Mouse (Mus musculus) liver, embryonic 16.5 days (tissue): ENCODE measurements around the gene Dera. TPM values are rescaled to one million over a fixed set of nuclear protein-coding genes. Genes with fewer than 3 reads are reported as not detected.

Experiments
- ATAC-seq: fragments of 200-750 bp; cut with Nextera tagmentation; 2 replicates; pipeline ENCODE4 v1.8.0; 2017; ENCODE audit warnings: low read depth, mild to moderate bottlenecking, moderate number of reproducible peaks, moderate library complexity
- H3K27ac ChIP-seq: fragments of 300-500 bp; sonication (generic); 2 replicates; pipeline ENCODE4 v1.5.1; 2014; ENCODE audit warnings: mild to moderate bottlenecking, low read length
- H3K27me3 ChIP-seq: fragments of 300-500 bp; sonication (generic); 2 replicates; pipeline ENCODE4 v1.6.1; 2014; ENCODE audit warnings: low read depth, low read length, mixed read lengths; ENCODE audit not compliant: control insufficient read depth, insufficient read depth
- H3K36me3 ChIP-seq: fragments of 300-500 bp; sonication (generic); 2 replicates; pipeline ENCODE4 v1.6.1; 2014; ENCODE audit warnings: mild to moderate bottlenecking; ENCODE audit not compliant: control insufficient read depth, insufficient read depth
- H3K4me1 ChIP-seq: fragments of 300-500 bp; sonication (generic); 2 replicates; pipeline ENCODE4 v1.6.1; 2014; ENCODE audit warnings: low read depth, low read length, mixed read lengths; ENCODE audit not compliant: control insufficient read depth
- H3K4me2 ChIP-seq: fragments of 300-500 bp; sonication (generic); 2 replicates; pipeline ENCODE4 v1.6.1; 2014; ENCODE audit warnings: low read depth, low read length, mixed read lengths
- H3K4me3 ChIP-seq: fragments of 300-500 bp; sonication (generic); 2 replicates; pipeline ENCODE4 v1.5.1; 2014; ENCODE audit warnings: low read depth, mild to moderate bottlenecking, low read length
- H3K9ac ChIP-seq: fragments of 300-500 bp; sonication (generic); 2 replicates; pipeline ENCODE4 v1.6.1; 2014; ENCODE audit warnings: low read depth, low read length
- H3K9me3 ChIP-seq: fragments of 300-500 bp; sonication (generic); replicated peaks from 2 replicates; pipeline ENCODE4 v1.6.1; 2016; ENCODE audit warnings: low read length; ENCODE audit not compliant: control insufficient read depth
- WGBS: fragments of 180-500 bp; shearing (Covaris S2); extraction: QIAGEN DNeasy Blood & Tissue Kit; methylation state at CpG from one replicate; pipeline ENCODE4 v1.1.7; 2014; ENCODE audit not compliant: insufficient replicate concordance; 5-methylcytosine and 5-hydroxymethylcytosine counted together
- polyA plus RNA-seq: library from polyadenylated mRNA; unstranded; fragments of >200 nt; fragmentation: Nextera tagmentation; extraction: Ambion mirVana; gene quantifications from 2 replicates; pipeline ENCODE4 v1.2.1, GENCODE M21; 2015

The Dera gene
- polyA plus RNA-seq, 1 experiment from 2014 or later, result 38.9 TPM

- 76% methylated on average over 4 of the region's 4 CpGs for WGBS
Measured at GRCm38 (mm10) chr6:137752275-137752655, 2.1 kb upstream of the Dera start.

GRCm38 (mm10) chr6:137754857-137755232 is 499 bp downstream of the Dera start:
- Histone ChIP-seq H3K4me3 (peak overlapping the region; percentile 68), H3K36me3 (peaks cover 10% of the 10 kb centered on the region), H3K9ac (peak overlapping the region; percentile 67), H3K9me3 (no peaks in the 10 kb centered on the region), H3K4me1 (peaks cover 7% of the 10 kb centered on the region), H3K4me2 (peak overlapping the region; percentile 58), H3K27ac (peak overlapping the region; percentile 61; the same call in 1 of the 2 replicates), H3K27me3 (no peaks in the 10 kb centered on the region)
- WGBS, result 1% methylated on average over 8 of the region's 8 CpGs
- ATAC-seq, result no peak

More at GRCm38 (mm10) chr6:137752275-137752655, 2.1 kb upstream of the Dera start:
- ATAC-seq, result no peak
- H3K36me3 ChIP-seq, result peaks cover 28% of the 10 kb centered on the region
- H3K4me2 ChIP-seq, result no peak overlapping the region
- no peaks in the 10 kb centered on the region for H3K9me3 ChIP-seq
- no peak overlapping the region for H3K27ac ChIP-seq
- no peak overlapping the region for H3K9ac ChIP-seq
- no peak overlapping the region for H3K4me3 ChIP-seq
- no peaks in the 10 kb centered on the region for H3K27me3 ChIP-seq
- peaks cover 7% of the 10 kb centered on the region for H3K4me1 ChIP-seq

- H3K27me3 ChIP-seq, result no peaks in the 10 kb centered on the region
- H3K4me2 ChIP-seq, result no peak overlapping the region
- peaks cover 2% of the 10 kb centered on the region; the same call in 1 of the 2 replicates for H3K36me3 ChIP-seq
- 60% methylated on average over 5 of the region's 5 CpGs for WGBS
- H3K9me3 ChIP-seq, result no peaks in the 10 kb centered on the region
- ATAC-seq, result no peak
- no peak overlapping the region for H3K4me3 ChIP-seq
- no peak overlapping the region for H3K27ac ChIP-seq
- no peak overlapping the region for H3K9ac ChIP-seq
- H3K4me1 ChIP-seq, result peaks cover 7% of the 10 kb centered on the region
Measured at GRCm38 (mm10) chr6:137756310-137756709, 2.0 kb downstream of the Dera start.

GRCm38 (mm10) chr6:137757891-137758290 is 3.5 kb downstream of the Dera start:
- no peak overlapping the region for H3K27ac ChIP-seq

GRCm38 (mm10) chr6:137759681-137760080 is 5.3 kb downstream of the Dera start:
- Histone ChIP-seq H3K9ac (no peak overlapping the region), H3K36me3 (no peaks in the 10 kb centered on the region), H3K27me3 (no peaks in the 10 kb centered on the region), H3K4me2 (no peak overlapping the region), H3K9me3 (no peaks in the 10 kb centered on the region), H3K4me1 (peaks cover 4% of the 10 kb centered on the region), H3K4me3 (no peak overlapping the region), H3K27ac (no peak overlapping the region)
- 55% methylated on average over 8 of the region's 8 CpGs for WGBS
- ATAC-seq, result no peak

More at GRCm38 (mm10) chr6:137757891-137758290, 3.5 kb downstream of the Dera start:
- H3K4me2 ChIP-seq, result no peak overlapping the region
- H3K27me3 ChIP-seq, result no peaks in the 10 kb centered on the region
- no peak for ATAC-seq
- no peak overlapping the region for H3K9ac ChIP-seq
- no peak overlapping the region for H3K4me3 ChIP-seq
- H3K9me3 ChIP-seq, result no peaks in the 10 kb centered on the region
- H3K4me1 ChIP-seq, result peaks cover 7% of the 10 kb centered on the region
- no peaks in the 10 kb centered on the region for H3K36me3 ChIP-seq
- WGBS, result 71% methylated on average over 1 of the region's 1 CpGs

- H3K36me3 ChIP-seq, result no peaks in the 10 kb centered on the region
- no peaks in the 10 kb centered on the region; the same call in 1 of the 2 replicates for H3K4me1 ChIP-seq
- H3K9ac ChIP-seq, result no peak overlapping the region
- H3K9me3 ChIP-seq, result no peaks in the 10 kb centered on the region
- no peak overlapping the region for H3K4me3 ChIP-seq
- WGBS, result 81% methylated on average over 15 of the region's 15 CpGs
- ATAC-seq, result no peak
- H3K27ac ChIP-seq, result no peak overlapping the region
- H3K27me3 ChIP-seq, result no peaks in the 10 kb centered on the region
- H3K4me2 ChIP-seq, result no peak overlapping the region
Measured at GRCm38 (mm10) chr6:137760966-137761365, 6.6 kb downstream of the Dera start.

- no peak overlapping the region for H3K27ac ChIP-seq
- H3K9ac ChIP-seq, result no peak overlapping the region
- WGBS, result 66% methylated on average over 3 of the region's 3 CpGs
- no peak for ATAC-seq
- H3K27me3 ChIP-seq, result no peaks in the 10 kb centered on the region
- H3K4me1 ChIP-seq, result no peaks in the 10 kb centered on the region; the same call in 1 of the 2 replicates
- no peaks in the 10 kb centered on the region for H3K36me3 ChIP-seq
- no peak overlapping the region for H3K4me2 ChIP-seq
- H3K4me3 ChIP-seq, result no peak overlapping the region
- H3K9me3 ChIP-seq, result no peaks in the 10 kb centered on the region
Measured at GRCm38 (mm10) chr6:137764572-137765210, 10.3 kb downstream of the Dera start.

- Histone ChIP-seq H3K4me1 (no peaks in the 10 kb centered on the region; the same call in 1 of the 2 replicates), H3K36me3 (no peaks in the 10 kb centered on the region), H3K27me3 (no peaks in the 10 kb centered on the region), H3K4me2 (no peak overlapping the region), H3K27ac (no peak overlapping the region), H3K4me3 (no peak overlapping the region), H3K9me3 (no peaks in the 10 kb centered on the region), H3K9ac (no peak overlapping the region)
- no peak for ATAC-seq
Measured at GRCm38 (mm10) chr6:137766177-137766576, 11.8 kb downstream of the Dera start.

GRCm38 (mm10) chr6:137771621-137772250 is 17.4 kb downstream of the Dera start:
- no peak overlapping the region for H3K4me3 ChIP-seq
- no peak overlapping the region for H3K9ac ChIP-seq
- H3K27me3 ChIP-seq, result no peaks in the 10 kb centered on the region
- H3K27ac ChIP-seq, result no peak overlapping the region
- H3K4me1 ChIP-seq, result no peaks in the 10 kb centered on the region
- 69% methylated on average over 3 of the region's 3 CpGs for WGBS
- no peak overlapping the region for H3K4me2 ChIP-seq
- no peaks in the 10 kb centered on the region for H3K9me3 ChIP-seq
- H3K36me3 ChIP-seq, result no peaks in the 10 kb centered on the region
- ATAC-seq, result no peak
